Mouse (Mus musculus) naive thymus-derived CD4-positive, alpha-beta T cell, adult 5 months (primary cell): ENCODE measurements around the gene Ints6l. TPM values are rescaled to one million over a fixed set of nuclear protein-coding genes. Genes with fewer than 3 reads are reported as not detected.

Experiments
- polyA plus RNA-seq: library from polyadenylated mRNA; unstranded; fragments of 100-300 nt; shearing (Covaris generic); gene quantifications from one replicate; pipeline ENCODE4 v1.2.1, GENCODE M21; 2017

Gene Ints6l
- polyA plus RNA-seq = 39.8 TPM

GRCm38 (mm10) chrX:56454671-56455371 lies at the start of gene Ints6l:
Gene Ints6l (plus strand): TSS chrX:56454857.

DNA sequence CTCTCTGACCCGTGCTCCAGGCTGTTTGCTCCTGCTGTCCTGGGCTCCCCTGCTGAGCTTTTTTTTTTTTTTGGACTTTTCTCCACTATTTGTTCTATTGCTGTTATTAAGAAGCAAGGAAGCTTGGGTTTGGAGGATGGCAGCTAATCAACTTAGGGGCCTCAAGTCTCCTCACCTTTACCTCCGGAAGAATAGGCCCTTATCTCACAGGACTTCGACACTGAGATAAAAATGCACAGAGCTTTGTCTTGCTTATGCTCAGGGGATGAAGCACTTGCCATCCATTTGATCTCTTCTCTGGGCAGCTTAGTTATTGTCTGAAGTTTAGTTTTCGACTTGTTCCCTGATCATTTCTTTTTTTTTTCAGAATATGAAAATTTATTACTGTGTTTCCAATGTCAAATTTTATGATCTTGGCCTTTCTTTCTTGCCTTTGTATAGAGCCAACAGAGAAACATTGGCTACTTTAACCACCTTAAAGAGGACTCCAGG lies 7.1 kb upstream of the Ints6l start, which contains the start of gene Gm2174:
Gene Gm2174 (plus strand): TSS at position 442 of the 492 bp plus-strand sequence.

DNA sequence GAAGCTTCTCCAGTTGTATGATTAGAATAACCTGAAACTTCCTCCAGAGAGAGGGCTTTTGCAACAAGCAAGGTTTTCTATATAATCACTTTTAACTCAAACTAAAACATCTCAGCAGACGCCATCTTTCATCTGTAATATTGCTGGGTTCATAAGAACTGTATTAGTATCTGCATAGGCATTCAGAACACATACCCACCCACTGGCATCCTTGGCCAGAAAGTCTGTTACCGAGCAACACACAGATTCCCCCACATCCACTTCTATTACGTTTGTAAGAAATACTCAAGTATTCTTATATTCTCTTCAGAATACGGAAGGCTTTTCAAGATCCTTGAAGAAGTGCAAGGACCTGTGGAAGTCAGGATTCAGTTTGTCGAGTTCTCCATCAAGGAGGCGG lies 69.8 kb downstream of the Ints6l start, which contains the start of gene Gm10477:
Gene Gm10477 (plus strand): TSS at position 301 of the 400 bp plus-strand sequence.

DNA sequence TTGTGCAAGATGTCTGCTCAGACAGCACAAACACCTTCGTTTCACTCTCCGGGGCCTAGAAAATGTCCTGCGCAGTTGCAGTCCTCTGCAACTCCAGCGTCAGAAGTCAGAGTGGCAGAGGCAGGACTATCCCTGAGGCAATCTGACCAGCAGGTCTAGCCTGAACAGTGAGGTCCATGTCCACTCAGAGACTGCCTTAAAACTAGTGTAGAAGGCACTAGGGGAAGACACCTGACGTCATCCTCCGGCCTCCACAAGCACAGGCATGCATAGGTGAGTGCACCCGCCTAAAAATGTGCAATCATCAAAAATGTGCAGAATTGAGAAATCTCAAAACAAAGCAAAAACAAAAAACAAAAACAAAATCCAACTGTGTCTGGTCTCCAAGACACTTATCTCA lies 94.8 kb downstream of the Ints6l start, which contains the start of gene Gm648:
Gene Gm648 (minus strand): TSS at position 101 of the 400 bp plus-strand sequence.

Other genes starting within 250 kb of the Ints6l start
- not detected for gene Gm773, start 242.0 kb upstream of the Ints6l start, polyA plus RNA-seq
- gene Zfp449, start 108.5 kb upstream of the Ints6l start, polyA plus RNA-seq = 0.51 TPM
- 0.19 TPM for gene Smim10l2a, start 80.3 kb upstream of the Ints6l start, polyA plus RNA-seq
- not detected for gene Gm2174, start 6.9 kb upstream of the Ints6l start, polyA plus RNA-seq
- not detected for gene Gm10477, start 69.9 kb downstream of the Ints6l start, polyA plus RNA-seq
- gene Gm648, start 94.7 kb downstream of the Ints6l start, polyA plus RNA-seq = not detected
- 8.5 TPM for gene Mmgt1, start 143.2 kb downstream of the Ints6l start, polyA plus RNA-seq
- 15.8 TPM for gene Slc9a6, start 154.9 kb downstream of the Ints6l start, polyA plus RNA-seq